Mouse (Mus musculus) midbrain, embryonic 14.5 days (tissue): ENCODE measurements at regions not wholly inside any gene's neighbourhood (a gene's known extent, or its start where the extent isn't known, plus 50 kb on each side); places are given as distances from the start of the nearest gene placed in this dataset.

Experiments
- ATAC-seq: fragments of 200-750 bp; cut with Nextera tagmentation; 2 replicates; pipeline ENCODE4 v1.8.0; 2017; ENCODE audit warnings: moderate number of reproducible peaks, moderate library complexity; ENCODE audit not compliant: low FRiP score, low TSS enrichment
- DNase-seq: peaks from one replicate; pipeline ENCODE4 v3.0.0-alpha.2; 2015
- H3K27ac ChIP-seq: fragments of 300-500 bp; sonication (generic); replicated peaks from 2 replicates; pipeline ENCODE4 v1.5.1; 2014; ENCODE audit warnings: mild to moderate bottlenecking, low read depth, low read length, moderate library complexity
- H3K27me3 ChIP-seq: fragments of 300-500 bp; sonication (generic); 2 replicates; pipeline ENCODE4 v1.6.1; 2014; ENCODE audit warnings: low read length, control low read depth, mixed read lengths; ENCODE audit not compliant: control insufficient read depth, insufficient read depth
- H3K36me3 ChIP-seq: fragments of 300-500 bp; sonication (generic); 2 replicates; pipeline ENCODE4 v1.6.1; 2014; ENCODE audit warnings: low read length, control low read depth; ENCODE audit not compliant: control insufficient read depth, insufficient read depth
- H3K4me1 ChIP-seq: fragments of 300-500 bp; sonication (generic); 2 replicates; pipeline ENCODE4 v1.6.1; 2014; ENCODE audit warnings: mild to moderate bottlenecking, antibody characterized with exemption, low read length, control low read depth; ENCODE audit not compliant: control insufficient read depth, insufficient read depth
- H3K4me2 ChIP-seq: fragments of 300-500 bp; sonication (generic); 2 replicates; pipeline ENCODE4 v1.6.1; 2014; ENCODE audit warnings: mild to moderate bottlenecking, low read length, moderate library complexity
- H3K4me3 ChIP-seq: fragments of 300-500 bp; sonication (generic); replicated peaks from 2 replicates; pipeline ENCODE4 v1.5.1; 2014; ENCODE audit warnings: low read depth, low read length
- H3K9ac ChIP-seq: fragments of 300-500 bp; sonication (generic); replicated peaks from 2 replicates; pipeline ENCODE4 v1.6.1; 2014; ENCODE audit warnings: mild to moderate bottlenecking, low read length, moderate library complexity
- H3K9me3 ChIP-seq: fragments of 300-500 bp; sonication (generic); 2 replicates; pipeline ENCODE4 v1.6.1; 2016; ENCODE audit warnings: low read length, control low read depth, mixed read lengths; ENCODE audit not compliant: control insufficient read depth
- WGBS: fragments of 180-500 bp; shearing (Covaris S2); extraction: QIAGEN DNeasy Blood & Tissue Kit; methylation state at CpG from one replicate; pipeline ENCODE4 v1.1.7; 2014; 5-methylcytosine and 5-hydroxymethylcytosine counted together

- DNase-seq (no peak), ATAC-seq (no peak)
- no peaks in the 10 kb centered on the region for H3K9me3 ChIP-seq
- WGBS = 81% methylated on average over 4 of the region's 4 CpGs
- no peak overlapping the region for H3K4me3 ChIP-seq
- H3K27me3 ChIP-seq = no peaks in the 10 kb centered on the region
- no peak overlapping the region for H3K4me2 ChIP-seq
- no peak overlapping the region for H3K27ac ChIP-seq
- H3K36me3 ChIP-seq = no peaks in the 10 kb centered on the region
- H3K4me1 ChIP-seq = no peaks in the 10 kb centered on the region
- no peak overlapping the region for H3K9ac ChIP-seq
Measured at GRCm38 (mm10) chr6:112552560-112552959, 62.8 kb upstream of the Oxtr start.

- no peaks in the 10 kb centered on the region for H3K9me3 ChIP-seq
- no peaks in the 10 kb centered on the region for H3K4me1 ChIP-seq
- H3K9ac ChIP-seq = no peak overlapping the region
- WGBS = 80% methylated on average over 4 of the region's 4 CpGs
- H3K4me2 ChIP-seq = no peak overlapping the region
- H3K36me3 ChIP-seq = no peaks in the 10 kb centered on the region
- ATAC-seq (no peak), DNase-seq (no peak)
- H3K27ac ChIP-seq = no peak overlapping the region
- no peak overlapping the region for H3K4me3 ChIP-seq
- no peaks in the 10 kb centered on the region for H3K27me3 ChIP-seq
Measured at GRCm38 (mm10) chr6:112551298-112551697, 61.6 kb upstream of the Oxtr start.

- no peak overlapping the region for H3K9ac ChIP-seq
- no peak overlapping the region for H3K4me3 ChIP-seq
- H3K27me3 ChIP-seq = no peaks in the 10 kb centered on the region
- 91% methylated on average over 10 of the region's 10 CpGs for WGBS
- no peaks in the 10 kb centered on the region for H3K4me1 ChIP-seq
- no peak overlapping the region for H3K27ac ChIP-seq
- H3K9me3 ChIP-seq = no peaks in the 10 kb centered on the region
- no peak overlapping the region for H3K4me2 ChIP-seq
- DNase-seq (no peak), ATAC-seq (no peak)
- no peaks in the 10 kb centered on the region for H3K36me3 ChIP-seq
Measured at GRCm38 (mm10) chr6:112547251-112547650, 57.5 kb upstream of the Oxtr start.

GRCm38 (mm10) chr6:112546033-112546432 is 56.3 kb upstream of the Oxtr start:
- no peaks in the 10 kb centered on the region for H3K9me3 ChIP-seq
- no peaks in the 10 kb centered on the region for H3K4me1 ChIP-seq
- H3K9ac ChIP-seq = no peak overlapping the region
- no peak overlapping the region for H3K4me3 ChIP-seq
- no peaks in the 10 kb centered on the region for H3K36me3 ChIP-seq
- WGBS = 85% methylated on average over 5 of the region's 5 CpGs
- H3K4me2 ChIP-seq = no peak overlapping the region
- no peak for ATAC-seq
- H3K27me3 ChIP-seq = no peaks in the 10 kb centered on the region
- DNase-seq = no peak
- H3K27ac ChIP-seq = no peak overlapping the region

GRCm38 (mm10) chr6:112544315-112544714 is 54.6 kb upstream of the Oxtr start:
- H3K9me3 ChIP-seq = no peaks in the 10 kb centered on the region
- H3K4me1 ChIP-seq = no peaks in the 10 kb centered on the region
- no peak overlapping the region for H3K4me2 ChIP-seq
- no peak for DNase-seq
- no peak overlapping the region for H3K9ac ChIP-seq
- ATAC-seq = no peak
- no peak overlapping the region for H3K4me3 ChIP-seq
- H3K27ac ChIP-seq = no peak overlapping the region
- H3K36me3 ChIP-seq = no peaks in the 10 kb centered on the region
- 88% methylated on average over 4 of the region's 4 CpGs for WGBS
- H3K27me3 ChIP-seq = no peaks in the 10 kb centered on the region

- Histone ChIP-seq H3K9me3 (no peaks in the 10 kb centered on the region), H3K4me3 (no peak overlapping the region), H3K9ac (no peak overlapping the region), H3K36me3 (no peaks in the 10 kb centered on the region), H3K4me2 (no peak overlapping the region), H3K4me1 (no peaks in the 10 kb centered on the region), H3K27ac (no peak overlapping the region), H3K27me3 (no peaks in the 10 kb centered on the region)
- no peak for DNase-seq
- 87% methylated on average over 2 of the region's 2 CpGs for WGBS
- ATAC-seq = no peak
Measured at GRCm38 (mm10) chr6:112542692-112543091, 52.9 kb upstream of the Oxtr start.
